Comparison of ENCODE assay signal across 9 mouse cellular contexts in the genomic region with DNA sequence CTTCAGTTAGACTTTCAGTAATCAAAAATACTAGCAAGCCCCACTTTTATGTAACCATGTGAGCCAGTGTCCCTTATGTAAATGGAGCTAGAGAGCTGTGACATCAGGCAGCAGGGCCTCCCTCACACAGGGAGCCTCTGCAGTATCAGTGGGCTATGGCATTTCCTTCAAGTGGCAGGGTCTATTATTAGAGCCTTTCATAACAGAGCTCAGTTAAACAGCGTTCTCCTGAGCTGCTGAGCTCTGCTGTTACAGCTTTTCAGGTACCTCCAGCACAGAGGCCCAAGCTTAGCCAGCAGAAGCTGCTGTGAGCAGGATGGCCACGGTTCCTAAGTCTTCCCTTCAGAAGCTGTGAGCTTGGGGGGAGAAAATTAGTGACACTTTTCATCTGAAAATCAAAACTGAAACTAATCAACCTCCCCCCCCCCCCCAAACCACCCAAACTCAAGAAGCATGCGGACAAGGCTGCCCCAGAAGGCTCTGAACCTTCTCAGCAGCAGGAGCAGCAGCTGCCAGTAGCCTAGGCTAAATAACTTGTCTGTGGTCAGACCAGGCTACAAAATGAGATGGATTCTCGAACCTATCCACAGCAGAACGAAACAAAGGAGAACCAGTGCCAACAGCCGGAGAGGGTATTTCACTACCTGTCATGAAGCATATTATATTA. TPM values are rescaled to one million over a fixed set of nuclear protein-coding genes. Genes with fewer than 3 reads are reported as not detected.
DNase-seq lines count a peak whose midpoint lies in the region; ATAC-seq and TF ChIP-seq lines count a peak whose summit lies in the region.
"Had no signal": no experiment of that assay in that cellular context is flagged by ENCODE, and none has a peak within 500 bp of the region (broad histone marks: within the 10 kb centered on the region; RNA-seq: fewer than 3 reads in every experiment).

No protein-coding gene starts in this region.

- peaks cover 5% of the 10 kb centered on the region for H3K4me1 ChIP-seq in lung, adult 2 months (ENCODE audit: control insufficient read depth, insufficient read depth, low read length)
- peaks cover 2% of the 10 kb centered on the region; the same call in 1 of the 2 replicates for H3K4me1 ChIP-seq in forebrain, embryonic 11.5 days (replicated peaks; ENCODE audit: control insufficient read depth, insufficient read depth, low read length)
- peaks cover 45% of the 10 kb centered on the region for H3K4me1 ChIP-seq in heart, postnatal 0 days (ENCODE audit: control insufficient read depth, insufficient read depth)

- ATAC-seq in forebrain, embryonic 11.5 days (replicated peaks; ENCODE audit: low FRiP score): no peak
- peak; percentile 88 for ATAC-seq in heart, postnatal 0 days (ENCODE audit: insufficient read depth, low read depth)

- no peak overlapping the region for H3K27ac ChIP-seq in forebrain, embryonic 11.5 days (ENCODE audit: low read depth, low read length)
- peak overlapping the region; percentile 90 for H3K27ac ChIP-seq in heart, postnatal 0 days (ENCODE audit: low read depth)
- H3K27ac ChIP-seq: neural tube, embryonic 12.5 days had no signal

- H3K9me3 ChIP-seq in forebrain, embryonic 11.5 days (ENCODE audit: control insufficient read depth, low read length): no peaks in the 10 kb centered on the region
- H3K9me3 ChIP-seq in heart, postnatal 0 days (replicated peaks; ENCODE audit: control insufficient read depth, low read length): no peaks in the 10 kb centered on the region
- H3K9me3 ChIP-seq: neural tube, embryonic 12.5 days had no signal

- no peaks in the 10 kb centered on the region for H3K27me3 ChIP-seq in forebrain, embryonic 11.5 days (ENCODE audit: control insufficient read depth, insufficient read depth, low read length)
- no peaks in the 10 kb centered on the region for H3K27me3 ChIP-seq in heart, postnatal 0 days (ENCODE audit: control insufficient read depth, insufficient read depth, low read length)
- H3K27me3 ChIP-seq: neural tube, embryonic 12.5 days had no signal

- H3K4me3 ChIP-seq in lung, adult 2 months (replicated peaks; ENCODE audit: extremely low read depth, low read depth, low read length): peak overlapping the region; percentile 43
- no peak overlapping the region for H3K4me3 ChIP-seq in forebrain, embryonic 11.5 days (ENCODE audit: low read depth, low read length)
- no peak overlapping the region for H3K4me3 ChIP-seq in heart, postnatal 0 days (ENCODE audit: low read depth, low read length)
- H3K4me3 ChIP-seq: neural tube, embryonic 12.5 days had no signal

- TF ChIP-seq CTCF in lung, adult 2 months (IDR thresholded peaks at IDR 0.05; ENCODE audit: insufficient read depth, low read length): no peak
- TF ChIP-seq CTCF in heart, postnatal 0 days (IDR thresholded peaks at IDR 0.05; ENCODE audit: low read depth): no peak

- 32% methylated on average over 6 of the region's 6 CpGs for WGBS in lung, adult 2 months
- 68% methylated on average over 6 of the region's 6 CpGs for WGBS in forebrain, embryonic 11.5 days
- WGBS in heart, postnatal 0 days: 19% methylated on average over 6 of the region's 6 CpGs

- H3K36me3 ChIP-seq in forebrain, embryonic 11.5 days (ENCODE audit: control insufficient read depth, insufficient read depth, low read length): no peaks in the 10 kb centered on the region
- 0 out of 2 replicates have a peak, but pooled peaks cover under 1% of the 10 kb centered on the region for H3K36me3 ChIP-seq in heart, postnatal 0 days (replicated peaks; ENCODE audit: control insufficient read depth, insufficient read depth, low read length)
- H3K36me3 ChIP-seq: neural tube, embryonic 12.5 days had no signal

- peak overlapping the region; percentile 16; the same call in 1 of the 2 replicates for H3K9ac ChIP-seq in forebrain, embryonic 11.5 days (ENCODE audit: low read length)
- H3K9ac ChIP-seq in heart, postnatal 0 days (replicated peaks; ENCODE audit: low read depth, low read length): peak overlapping the region; percentile 23; the same call in 1 of the 2 replicates
- H3K9ac ChIP-seq: neural tube, embryonic 12.5 days had no signal

- no peak for TF ChIP-seq POLR2A in lung, adult 2 months (IDR thresholded peaks at IDR 0.05; ENCODE audit: borderline replicate concordance, extremely low read depth, low read depth, low read length)

- no peak overlapping the region for H3K4me2 ChIP-seq in forebrain, embryonic 11.5 days (ENCODE audit: low read depth, low read length, severe bottlenecking)
- peak overlapping the region; percentile 39 for H3K4me2 ChIP-seq in heart, postnatal 0 days (ENCODE audit: low read depth, low read length)
- H3K4me2 ChIP-seq: neural tube, embryonic 12.5 days had no signal

- DNase-seq in lung, adult 2 months: no peak
- no peak for DNase-seq in lung, adult 18-20 months
- DNase-seq in forebrain, embryonic 11.5 days (ENCODE audit: low spot score): no peak
- peak; percentile 90 for DNase-seq in heart, postnatal 0 days (ENCODE audit: low spot score)
- peak; percentile 46 for DNase-seq in lung, postnatal 36 days
- no peak for DNase-seq in kidney, postnatal 4 days
- no peak for DNase-seq in retina, embryonic 14.5 days (ENCODE audit: low spot score)
- no peak for DNase-seq in kidney, adult 8-10 months

- peak; percentile 35; the same call in 1 of the 2 replicates for TF ChIP-seq EP300 in heart, postnatal 0 days (IDR thresholded peaks at IDR 0.05; ENCODE audit: low read depth)

RNA-seq across cellular contexts. Expression of gene Zfp706, which starts 20.2 kb away (rescaled TPM):
- 25.4 and 27.1 TPM in 2 replicates for polyA plus RNA-seq in lung, adult 2 months (2012; rRNA removed)
- polyA plus RNA-seq in forebrain, embryonic 11.5 days (2014; fragmentation: Nextera tagmentation; extraction: Ambion mirVana): 410 and 472 TPM in 2 replicates
- 36.9 and 48.7 TPM in 2 replicates for total RNA-seq in heart, postnatal 0 days (2014; rRNA removed; ENCODE audit: low replicate concordance)
- 541 and 578 TPM in 2 replicates for polyA plus RNA-seq in heart, postnatal 0 days (2015; fragmentation: Nextera tagmentation; extraction: Ambion mirVana)

Comparison
In these comparisons a context has a peak if more than half of its experiments do, and no peak if none do; other contexts are left out.
1. DNase-seq: peak in heart, postnatal 0 days (single experiment) and lung, postnatal 36 days (single experiment); none in lung, adult 2 months (single experiment), lung, adult 18-20 months (0 of 2), forebrain, embryonic 11.5 days (single experiment), kidney, postnatal 4 days (0 of 2), retina, embryonic 14.5 days (single experiment) and kidney, adult 8-10 months (0 of 2).
2. RNA of gene Zfp706, which starts 20.2 kb away (polyA plus RNA-seq): 541 to 578 TPM in heart, postnatal 0 days and 410 to 472 TPM in forebrain, embryonic 11.5 days; 25.4 to 27.1 TPM in lung, adult 2 months; every median in the first group is over 10 times any median in the second.